Mouse (Mus musculus): ENCODE measurements around the gene Sdk2.

Gene Sdk2

DNA sequence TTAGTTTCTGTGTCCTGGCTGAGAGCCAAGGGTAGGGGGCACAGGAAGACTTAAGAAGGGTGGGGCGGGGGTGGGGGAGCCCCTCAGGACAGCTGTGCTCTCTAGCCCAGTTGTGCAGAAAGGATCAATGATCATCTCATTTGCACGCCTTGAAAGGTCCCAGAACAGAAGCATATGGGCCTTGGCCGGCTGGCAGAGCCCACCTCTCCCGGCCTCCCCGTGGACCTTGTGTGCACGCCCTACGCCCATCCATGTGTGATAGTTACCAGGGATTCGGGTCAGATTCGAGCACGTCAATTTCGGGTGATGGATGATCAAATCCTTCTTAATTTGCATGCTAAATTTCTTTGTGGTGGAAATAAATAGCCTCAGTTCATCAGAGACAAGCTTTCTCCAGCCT is 136.7 kb downstream of the Sdk2 start:
- DNase-seq (ENCODE audit: low spot score in 2 of 2), result no peak

- DNase-seq (ENCODE audit: low spot score in 2 of 2), result no peak
Measured at GRCm38 (mm10) chr11:113928831-113929230, 138.0 kb downstream of the Sdk2 start.

GRCm38 (mm10) chr11:113928291-113928690 is 138.6 kb downstream of the Sdk2 start:
- DNase-seq (ENCODE audit: low spot score in 2 of 2), result no peak

DNA sequence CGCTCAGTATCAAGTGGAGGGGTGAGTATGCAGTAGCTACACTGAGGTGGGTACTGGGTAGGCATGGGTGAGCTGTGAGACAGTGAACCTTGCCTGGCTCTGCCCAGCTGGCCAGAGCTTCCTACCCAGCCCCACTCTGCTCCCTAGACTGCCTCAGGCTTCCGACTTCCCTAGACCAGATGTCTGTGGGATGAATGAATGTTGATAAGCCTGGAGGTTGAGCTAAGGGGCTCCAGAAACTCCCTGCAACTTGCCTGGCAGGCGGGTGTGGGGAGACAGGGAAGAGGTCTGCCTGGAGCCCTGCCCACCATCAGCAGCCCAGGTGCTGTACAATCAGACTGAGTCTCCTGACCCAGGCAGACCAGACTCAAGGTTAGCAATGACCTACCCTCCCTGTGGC is 139.0 kb downstream of the Sdk2 start:
- no peak for DNase-seq (ENCODE audit: low spot score in 2 of 2)

- DNase-seq (ENCODE audit: low spot score in 2 of 2), result no peak
Measured at GRCm38 (mm10) chr11:113927231-113927630, 139.6 kb downstream of the Sdk2 start.

- DNase-seq (ENCODE audit: low spot score in 2 of 2), result no peak
Measured at GRCm38 (mm10) chr11:113923137-113923536, 143.7 kb downstream of the Sdk2 start.

DNA sequence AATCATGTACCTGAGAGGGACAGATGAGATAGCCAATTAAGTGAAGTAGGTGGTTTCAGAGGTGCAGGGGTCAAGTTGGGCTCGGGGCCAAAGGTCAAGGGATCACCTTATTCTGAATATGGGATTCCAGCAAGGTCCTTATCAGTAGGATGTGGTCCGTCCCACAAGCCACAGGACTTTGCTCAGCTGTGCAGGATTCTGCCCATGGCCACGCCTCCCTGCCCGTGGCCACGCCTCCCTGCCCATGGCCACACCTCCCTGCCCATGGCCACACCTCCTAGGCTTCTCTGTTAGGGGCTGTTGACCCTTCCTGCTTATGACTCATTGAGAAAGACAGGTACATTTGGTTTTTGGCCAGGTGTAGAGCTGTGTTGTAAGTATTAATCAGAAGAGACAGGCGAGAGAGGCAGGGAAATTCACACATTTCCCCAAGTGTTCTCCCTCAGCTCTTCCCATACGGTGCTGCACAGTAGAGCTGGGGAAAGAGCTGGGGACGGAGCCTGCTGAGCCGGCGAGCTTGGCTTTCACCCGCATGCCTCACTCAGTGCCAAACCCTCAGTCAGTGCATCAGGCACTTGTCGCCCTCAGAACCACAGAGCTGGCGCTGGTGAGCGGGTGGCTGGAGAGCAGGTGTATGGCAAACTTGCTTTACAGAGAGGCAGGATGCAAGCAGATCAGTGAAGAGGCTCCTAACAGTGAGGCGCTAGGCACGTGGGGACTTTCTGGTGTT is 163.6 kb downstream of the Sdk2 start:
- no peak for DNase-seq (ENCODE audit: low spot score in 2 of 2)

DNA sequence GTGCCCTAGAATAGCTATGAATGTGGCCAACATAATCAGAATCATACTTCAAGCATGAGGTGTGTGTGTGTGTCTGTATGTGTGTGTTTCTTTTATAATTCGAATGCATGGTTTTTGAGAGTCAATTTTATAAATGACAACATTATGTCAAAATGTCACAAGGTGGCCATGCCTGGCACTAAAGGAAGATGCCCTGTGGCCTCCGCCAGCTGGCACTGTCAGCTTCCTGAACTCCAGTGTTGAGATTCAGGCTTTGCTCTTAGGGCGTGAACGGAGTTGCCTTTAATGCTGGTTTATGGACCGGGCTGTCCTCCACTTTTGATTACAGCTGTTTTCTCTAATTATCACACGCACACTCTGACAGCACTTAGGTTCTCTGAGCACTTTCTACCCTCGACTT is 164.9 kb downstream of the Sdk2 start:
- no peak for DNase-seq (ENCODE audit: low spot score in 2 of 2)

DNA sequence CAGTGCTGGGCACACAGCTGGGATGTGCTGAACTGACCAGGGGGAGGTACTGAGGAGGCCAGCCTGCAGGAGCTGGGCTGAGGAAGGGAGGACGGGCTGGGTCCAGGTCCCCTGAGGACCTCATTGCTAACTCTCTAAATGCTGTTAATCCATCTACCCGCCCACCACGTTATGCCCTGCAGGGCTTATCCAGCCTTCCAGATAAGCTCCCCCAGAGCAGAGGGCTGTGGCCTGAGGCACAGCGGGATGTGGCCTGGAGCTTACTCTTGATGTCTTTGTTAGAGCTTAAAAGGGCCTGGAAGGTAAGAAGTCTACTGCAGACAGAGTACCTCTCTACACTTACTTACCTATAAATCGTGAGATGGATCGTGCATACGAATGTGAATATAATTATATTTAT is 168.2 kb downstream of the Sdk2 start:
- no peak for DNase-seq (ENCODE audit: low spot score in 2 of 2)

DNA sequence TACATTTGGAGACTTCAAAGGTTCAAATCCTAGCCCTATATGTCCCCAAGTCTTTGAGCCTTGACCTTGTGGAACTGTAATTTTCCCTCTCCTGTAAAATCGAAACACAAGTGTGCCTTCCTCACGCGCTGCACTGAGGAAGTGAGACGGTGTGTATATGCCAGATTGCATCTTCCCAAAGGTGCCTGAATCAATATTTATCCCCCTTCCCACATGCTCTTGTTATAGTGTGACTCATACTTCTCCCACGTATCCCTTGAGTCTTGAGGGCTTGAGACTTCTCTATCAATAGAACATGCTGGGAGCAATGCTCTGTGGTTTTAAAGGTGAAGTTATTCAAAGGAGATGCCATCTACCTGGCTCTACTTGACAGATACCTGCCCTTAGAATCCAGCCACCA is 170.8 kb downstream of the Sdk2 start:
- DNase-seq (ENCODE audit: low spot score in 2 of 2), result no peak

GRCm38 (mm10) chr11:113892924-113893323 is 173.9 kb downstream of the Sdk2 start:
- no peak for DNase-seq (ENCODE audit: low spot score in 2 of 2)

GRCm38 (mm10) chr11:113892067-113892466 is 174.8 kb downstream of the Sdk2 start:
- no peak for DNase-seq (ENCODE audit: low spot score in 2 of 2)

DNA sequence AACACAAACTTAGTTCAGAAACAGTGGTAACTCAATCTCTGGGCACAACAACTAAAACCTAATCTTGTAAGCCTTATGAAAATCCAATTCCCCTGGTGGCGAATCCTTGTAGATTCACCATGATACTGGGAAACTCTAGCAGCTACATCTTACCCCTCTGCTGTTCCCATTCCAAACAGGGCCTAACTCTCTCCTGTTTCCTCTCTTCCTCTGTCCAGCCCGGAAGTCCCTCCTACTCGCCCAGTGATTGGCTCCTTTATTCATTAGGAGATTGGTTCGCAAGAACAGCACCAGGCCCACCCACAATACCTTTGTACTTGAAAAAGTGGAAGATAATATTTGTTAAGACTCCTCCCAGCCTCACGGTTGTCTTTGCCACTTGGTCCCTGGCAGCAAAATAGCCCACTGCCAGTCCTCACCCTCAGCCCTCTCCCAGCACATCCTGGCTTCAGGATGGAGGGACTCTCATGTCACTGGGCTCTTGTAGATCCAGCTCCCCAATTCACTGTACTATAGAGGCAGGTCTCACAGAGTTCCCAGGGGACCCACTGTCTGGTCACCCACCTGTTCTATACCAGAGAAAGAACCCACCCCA is 178.6 kb downstream of the Sdk2 start:
- DNase-seq (ENCODE audit: low spot score in 2 of 2), result no peak

DNA sequence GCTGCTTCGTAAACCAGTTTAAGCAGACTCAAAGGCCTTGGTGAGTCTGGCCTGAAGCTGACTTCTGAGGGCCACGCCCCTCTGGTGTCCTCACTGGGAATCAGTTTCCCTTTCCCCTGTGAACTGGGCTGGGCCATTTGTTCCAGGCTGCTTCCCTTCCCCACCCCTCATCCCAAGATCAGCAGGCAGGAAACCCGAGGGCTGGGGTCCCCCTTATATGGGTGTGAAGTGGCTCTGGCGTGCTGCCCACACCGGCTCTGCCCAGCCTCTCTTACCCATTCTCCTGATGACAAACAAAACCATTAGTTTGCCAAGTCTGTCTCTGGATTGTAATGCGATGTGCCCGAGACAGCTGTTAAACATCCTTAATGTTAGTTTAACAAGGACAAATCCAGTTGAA is 180.5 kb downstream of the Sdk2 start:
- no peak for DNase-seq (ENCODE audit: low spot score in 2 of 2)

GRCm38 (mm10) chr11:113884962-113885361 is 181.9 kb downstream of the Sdk2 start:
- no peak for DNase-seq (ENCODE audit: low spot score in 2 of 2)

- no peak for DNase-seq (ENCODE audit: low spot score in 2 of 2)
Measured at GRCm38 (mm10) chr11:113883031-113883430, 183.8 kb downstream of the Sdk2 start.

DNA sequence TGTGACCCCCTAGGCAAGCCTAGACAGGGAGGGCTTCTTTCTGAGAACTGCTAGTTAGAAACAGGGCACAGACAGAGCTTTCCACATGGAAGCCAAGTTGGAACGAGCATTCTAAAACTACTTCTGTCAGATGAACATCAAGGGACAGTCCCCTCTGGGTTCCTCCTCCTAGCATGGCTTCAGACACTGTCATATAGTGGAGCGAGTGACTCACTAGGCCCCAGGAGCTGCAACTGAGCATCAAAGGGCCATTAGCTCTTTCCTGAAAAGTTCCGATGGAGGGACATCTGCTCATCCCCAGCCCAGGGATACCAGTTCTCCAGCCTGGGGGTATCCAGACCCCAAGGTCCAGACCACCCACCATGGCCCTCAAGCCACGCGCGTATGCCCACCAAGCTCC is 185.0 kb downstream of the Sdk2 start:
- DNase-seq (ENCODE audit: low spot score in 2 of 2), result no peak

DNA sequence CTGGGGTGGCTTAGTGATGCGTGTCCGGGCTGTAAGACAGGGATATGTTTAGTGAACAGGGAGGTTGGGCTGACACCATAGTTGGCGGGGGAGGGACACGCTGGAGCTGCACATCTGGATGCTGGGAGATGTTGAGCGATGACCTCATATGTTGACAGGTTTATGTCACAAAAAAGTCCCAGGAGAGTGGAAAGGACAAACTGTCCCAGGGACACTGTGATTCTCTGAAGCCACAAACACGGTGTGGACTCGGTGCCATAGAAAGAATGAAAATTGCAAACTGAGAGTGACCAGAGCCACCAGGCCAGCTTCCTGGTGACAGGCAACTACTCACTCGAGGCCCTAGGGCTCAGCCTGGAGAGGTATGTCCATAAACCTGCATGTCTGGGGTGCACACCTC is 199.8 kb downstream of the Sdk2 start:
- no peak for DNase-seq (ENCODE audit: low spot score in 2 of 2)

- peak; percentile 22 to 52 for DNase-seq (ENCODE audit: low spot score in 2 of 2)
Measured at GRCm38 (mm10) chr11:113865627-113866026, 201.2 kb downstream of the Sdk2 start.

- DNase-seq (ENCODE audit: low spot score in 2 of 2), result peak in 1 of 2 experiments; percentile 10
Measured at GRCm38 (mm10) chr11:113863408-113863807, 203.4 kb downstream of the Sdk2 start.

DNA sequence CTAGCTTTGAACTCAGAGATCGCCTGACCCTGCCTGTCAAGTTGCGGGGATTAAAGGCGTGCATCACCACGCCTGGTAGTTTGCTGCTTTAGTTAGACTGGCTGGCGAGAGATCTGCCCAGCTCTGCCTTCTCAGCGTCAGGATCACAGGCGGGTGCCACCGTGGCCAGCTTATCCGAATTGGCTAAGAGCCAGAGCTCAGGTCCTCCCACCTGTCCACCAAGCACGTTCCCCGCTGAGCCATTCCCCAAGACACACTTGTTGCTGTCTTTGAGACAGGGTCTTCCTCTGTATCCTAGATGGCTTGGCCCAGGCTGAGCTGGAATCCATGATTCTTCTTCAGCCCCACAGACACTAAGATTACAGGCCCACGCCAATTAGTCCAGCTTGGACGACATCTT is 211.2 kb downstream of the Sdk2 start:
- DNase-seq (ENCODE audit: low spot score in 2 of 2), result no peak

- no peak for DNase-seq (ENCODE audit: low spot score in 2 of 2)
Measured at GRCm38 (mm10) chr11:113851750-113852149, 215.1 kb downstream of the Sdk2 start.

DNA sequence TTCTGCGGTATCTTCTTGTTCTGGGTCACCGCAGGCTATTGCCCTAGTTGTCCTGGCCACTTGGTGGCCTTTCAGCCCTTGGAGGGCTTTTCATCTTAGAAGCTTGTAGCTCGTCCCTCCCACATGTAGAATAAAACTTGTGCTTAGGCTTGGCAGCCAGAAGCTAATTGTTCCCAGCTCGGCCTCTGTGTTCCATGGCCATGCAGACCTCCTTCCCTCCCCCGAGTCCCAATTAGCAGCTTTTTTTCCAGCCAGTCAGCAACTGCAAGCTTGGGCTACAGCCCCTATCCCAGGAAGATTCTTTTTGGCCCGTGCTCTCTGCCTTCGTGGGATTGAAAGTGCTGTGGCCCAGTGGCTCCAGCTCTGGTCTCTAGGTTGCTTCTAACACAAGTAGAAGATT is 217.5 kb downstream of the Sdk2 start:
- DNase-seq (ENCODE audit: low spot score in 2 of 2), result no peak

DNA sequence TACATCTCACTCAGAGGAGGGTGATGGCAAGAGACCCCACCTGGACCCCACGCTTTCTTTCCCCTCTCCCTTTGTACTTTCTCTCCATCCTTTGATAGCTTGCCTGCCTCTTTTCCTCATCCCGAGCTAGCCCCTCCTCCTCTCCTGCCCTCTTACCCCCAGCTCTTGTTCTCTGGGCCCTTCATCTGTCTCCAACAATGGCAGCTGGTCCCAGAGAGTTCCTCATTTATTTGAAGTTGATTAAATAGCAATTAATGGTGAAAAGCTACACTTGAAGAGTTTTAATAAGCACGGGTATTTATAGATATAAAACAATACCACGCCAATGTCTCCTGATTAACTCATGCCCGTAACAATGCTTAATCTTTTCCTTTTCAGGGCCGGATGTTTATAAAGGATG is 222.9 kb downstream of the Sdk2 start:
- DNase-seq (ENCODE audit: low spot score in 2 of 2), result no peak

All from natural killer cell, adult 2 months (primary cell).